Mouse (Mus musculus) c-Kit-positive CD71-negative TER-119-negative erythroid progenitor cells, embryonic 14.5 days (primary cell): ENCODE measurements at regions not wholly inside any gene's neighbourhood (a gene's known extent, or its start where the extent isn't known, plus 50 kb on each side); places are given as distances from the start of the nearest gene placed in this dataset.

ENCODE experiments used
- DNase-seq: peaks from one replicate; pipeline ENCODE4 v3.0.0-alpha.2; 2013; ENCODE audit warnings: low read depth

- DNase-seq = no peak
These were observed 345.6 kb upstream of the Mmadhc start for GRCm38 (mm10) chr2:50642198-50642597.

- no peak for DNase-seq
These were observed 339.3 kb upstream of the Mmadhc start for GRCm38 (mm10) chr2:50635896-50636295.

DNA sequence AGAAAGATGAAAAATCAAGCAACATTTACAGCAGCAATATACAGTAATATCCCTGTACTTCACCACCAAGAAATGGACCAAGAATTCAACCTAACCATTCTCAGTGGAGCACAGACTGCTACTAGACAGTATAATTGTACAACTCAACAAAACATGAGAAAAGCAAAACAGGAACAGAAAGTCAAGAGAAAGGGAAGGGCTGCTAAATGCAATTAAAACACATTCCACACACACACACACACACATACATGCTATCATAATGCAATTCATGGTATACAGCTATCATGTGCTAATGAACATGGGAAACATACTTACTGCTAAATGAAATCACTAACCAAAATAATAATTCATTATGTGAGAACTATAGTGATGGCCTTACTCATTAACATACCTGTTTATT lies 335.2 kb upstream of the Mmadhc start:
- no peak for DNase-seq

DNA sequence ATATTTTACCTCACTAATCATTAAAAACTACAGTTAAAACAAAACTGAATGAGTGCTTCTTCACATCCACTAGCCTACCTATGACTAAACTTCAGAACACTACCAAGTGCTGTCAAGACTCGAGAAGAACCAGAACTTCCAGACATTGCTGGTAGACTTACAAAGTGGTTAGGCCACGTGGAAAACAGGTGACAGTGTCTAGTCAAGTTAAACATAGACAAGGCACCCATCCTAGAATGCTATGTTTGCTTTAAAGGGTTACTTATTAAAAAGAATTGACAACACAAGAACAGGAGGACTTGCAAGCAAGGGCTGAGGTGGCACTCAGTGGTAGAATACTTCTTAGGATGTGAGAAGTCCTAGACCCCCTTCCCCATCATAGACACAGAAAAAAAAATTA lies 330.9 kb upstream of the Mmadhc start:
- DNase-seq = no peak

- no peak for DNase-seq
These were observed 328.7 kb upstream of the Mmadhc start for GRCm38 (mm10) chr2:50625233-50625749.

DNA sequence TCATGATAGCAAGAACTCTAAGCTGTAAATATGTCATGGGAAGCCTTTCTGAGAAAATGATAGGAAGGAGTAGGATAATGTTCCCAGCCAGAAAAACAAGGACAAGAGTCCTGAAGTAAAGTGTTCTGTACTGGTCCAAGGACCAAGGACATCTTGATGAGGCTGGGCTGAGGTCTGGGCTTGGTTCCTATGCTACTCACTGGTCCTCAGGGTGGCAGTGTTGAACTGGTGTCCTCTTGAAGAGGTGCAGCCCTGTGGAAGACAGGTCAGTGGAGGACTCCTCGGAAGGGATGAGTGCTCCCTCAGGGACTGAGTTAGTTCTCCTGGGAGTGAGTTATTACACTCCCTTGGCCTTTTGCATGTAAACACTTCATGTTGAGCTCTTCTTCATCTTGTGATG lies 312.5 kb upstream of the Mmadhc start:
- no peak for DNase-seq

- DNase-seq = peak; percentile 7
These were observed 292.6 kb upstream of the Mmadhc start for GRCm38 (mm10) chr2:50589195-50589594.

DNA sequence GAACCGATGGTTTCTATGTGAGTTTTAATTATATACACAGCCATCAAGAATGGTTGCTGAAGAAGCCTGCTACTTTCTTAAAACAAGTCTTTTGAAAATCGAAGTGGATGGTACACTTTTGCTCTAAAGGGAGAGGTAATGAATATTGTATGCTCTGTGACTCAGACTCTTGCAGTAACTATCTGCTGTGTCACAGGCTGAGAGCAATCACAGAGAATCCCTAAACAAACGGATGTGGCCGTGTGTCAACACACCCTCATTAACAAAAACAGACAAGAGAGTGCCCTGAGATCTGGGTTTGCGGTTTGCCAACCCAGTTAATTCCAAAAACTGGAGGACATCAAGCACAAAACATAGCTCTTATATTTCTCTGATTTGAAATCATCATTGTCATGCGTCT lies 292.1 kb upstream of the Mmadhc start:
- no peak for DNase-seq

DNA sequence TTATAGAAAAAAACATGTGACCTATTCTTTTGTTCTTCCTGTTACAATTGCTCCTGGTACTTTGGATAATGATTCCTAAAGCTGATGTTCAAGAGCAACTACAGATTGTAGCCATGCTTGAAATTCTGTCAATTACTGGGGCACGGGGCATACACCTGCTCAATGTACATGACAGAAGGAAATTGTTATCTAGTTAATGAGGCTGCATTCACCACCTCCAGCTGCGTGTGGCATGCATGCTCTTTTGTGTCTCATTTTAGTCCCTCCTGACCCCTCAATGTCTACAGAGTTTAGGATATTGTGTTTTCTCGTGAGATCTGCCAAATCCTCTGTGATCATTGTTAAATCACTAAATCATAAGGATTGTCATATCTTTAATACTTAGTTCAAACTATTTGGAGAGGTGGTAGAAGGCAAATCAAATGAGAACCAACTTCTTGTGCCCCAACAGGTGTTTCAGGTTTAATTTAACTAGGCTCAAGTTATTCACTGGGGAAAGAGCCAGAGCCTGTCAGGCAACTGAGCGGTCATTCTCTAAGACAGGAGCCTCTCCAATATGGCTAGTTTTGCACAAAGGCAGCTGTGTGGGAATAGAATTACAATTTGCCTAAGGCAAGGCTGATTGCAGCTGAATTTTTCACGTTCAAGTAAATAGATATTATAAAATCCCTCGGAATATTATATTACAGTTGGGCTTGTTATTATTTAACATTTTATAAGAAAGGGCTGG lies 289.9 kb upstream of the Mmadhc start:
- DNase-seq = no peak

- DNase-seq = no peak
These were observed 283.0 kb upstream of the Mmadhc start for GRCm38 (mm10) chr2:50579620-50580019.

DNA sequence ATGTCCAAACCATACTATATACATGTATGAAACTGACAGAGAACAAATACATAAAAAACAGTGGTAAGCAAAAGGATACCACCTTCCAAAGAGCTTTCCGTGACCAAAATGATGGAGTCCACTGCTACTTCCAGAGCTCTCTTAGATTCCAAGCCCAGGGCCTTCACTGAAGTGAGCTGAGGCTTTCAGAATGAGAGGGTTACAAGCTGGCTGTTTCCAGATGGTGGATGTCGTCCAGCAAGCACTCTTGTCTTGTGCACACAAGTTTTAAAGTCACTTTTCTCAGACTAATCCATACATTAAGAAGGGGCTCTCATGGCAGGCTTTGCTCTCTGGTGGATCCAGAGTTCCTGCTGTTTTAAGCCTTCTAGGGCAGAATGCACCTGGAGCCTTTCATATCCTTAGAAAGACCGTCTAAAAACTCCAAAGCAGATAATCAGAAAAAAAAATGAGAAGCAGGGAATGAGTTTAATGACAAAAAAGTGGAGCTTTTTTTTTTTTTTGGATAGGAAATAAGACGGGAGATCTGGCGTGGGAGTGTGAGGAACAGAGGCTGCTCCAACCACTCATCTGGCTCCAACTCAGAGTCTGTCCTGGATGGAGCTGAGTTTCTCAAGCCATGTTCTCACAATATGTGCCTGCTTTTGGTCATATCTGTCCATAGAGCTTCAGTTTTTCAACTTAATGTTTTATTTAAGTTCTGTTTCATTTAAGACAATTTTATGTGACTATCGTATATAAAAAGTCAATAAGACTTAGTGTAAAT lies 281.9 kb upstream of the Mmadhc start:
- no peak for DNase-seq

- DNase-seq = no peak
These were observed 281.1 kb upstream of the Mmadhc start for GRCm38 (mm10) chr2:50577736-50578135.

DNA sequence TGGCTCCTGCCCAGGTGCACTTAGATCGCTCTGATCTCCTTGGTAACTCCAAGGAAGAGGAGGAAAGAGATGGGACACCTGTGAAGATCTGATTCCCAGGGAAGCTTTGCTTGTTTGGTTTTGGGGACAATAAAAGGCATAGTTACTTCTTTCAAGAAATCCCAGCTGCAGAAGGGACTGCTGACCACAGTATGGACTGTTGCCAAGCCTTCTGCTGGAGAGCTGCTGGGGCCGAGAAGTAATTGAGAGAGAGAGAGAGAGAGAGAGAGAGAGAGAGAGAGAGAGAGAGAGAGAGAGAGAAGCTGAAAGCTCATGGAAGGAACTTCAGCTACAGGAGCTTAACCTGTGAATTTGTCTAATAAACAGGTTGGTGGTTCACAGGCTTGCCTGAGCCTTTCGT lies 276.9 kb upstream of the Mmadhc start:
- no peak for DNase-seq

- no peak for DNase-seq
These were observed 274.4 kb upstream of the Mmadhc start for GRCm38 (mm10) chr2:50571021-50571420.

- no peak for DNase-seq
These were observed 273.1 kb upstream of the Mmadhc start for GRCm38 (mm10) chr2:50569502-50570285.

- DNase-seq = no peak
These were observed 272.3 kb upstream of the Mmadhc start for GRCm38 (mm10) chr2:50568777-50569501.

- DNase-seq = no peak
These were observed 270.9 kb upstream of the Mmadhc start for GRCm38 (mm10) chr2:50567542-50567941.

DNA sequence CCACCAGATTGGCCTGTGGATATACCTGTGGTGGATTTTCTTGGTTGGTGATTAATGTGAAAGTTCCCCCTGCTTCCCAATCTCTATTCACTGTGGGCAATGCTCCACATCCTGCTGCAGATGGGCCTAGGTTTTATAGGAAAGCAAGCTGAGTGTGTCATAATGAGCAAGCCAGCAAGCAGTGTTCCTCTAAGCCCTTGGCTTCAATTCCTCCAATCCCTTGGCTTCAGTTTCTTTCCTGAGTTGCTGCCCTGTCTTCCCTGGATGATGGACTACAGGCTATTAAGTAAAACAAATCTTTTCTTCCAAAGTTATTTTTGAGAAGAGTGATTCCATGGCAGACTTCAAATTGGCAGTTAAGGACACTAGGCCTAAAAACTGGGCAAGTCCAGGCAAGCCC lies 257.4 kb upstream of the Mmadhc start:
- no peak for DNase-seq

- no peak for DNase-seq
These were observed 255.8 kb upstream of the Mmadhc start for GRCm38 (mm10) chr2:50552437-50552836.

- no peak for DNase-seq
These were observed 253.3 kb upstream of the Mmadhc start for GRCm38 (mm10) chr2:50549871-50550270.

GRCm38 (mm10) chr2:50539741-50540441 lies 243.3 kb upstream of the Mmadhc start:
- DNase-seq = no peak
